Mouse (Mus musculus): ENCODE measurements around the gene Kremen2. TPM values are rescaled to one million over a fixed set of nuclear protein-coding genes. Genes with fewer than 3 reads are reported as not detected.
"Not testable (repeated sequence)": the region's sequence is repeated elsewhere in the genome, so short reads cannot be mapped to it uniquely, and the experiment has no call there.

Gene Kremen2
- polyA plus RNA-seq, 1 experiment from 2014 or later, result 0.25 TPM

DNA sequence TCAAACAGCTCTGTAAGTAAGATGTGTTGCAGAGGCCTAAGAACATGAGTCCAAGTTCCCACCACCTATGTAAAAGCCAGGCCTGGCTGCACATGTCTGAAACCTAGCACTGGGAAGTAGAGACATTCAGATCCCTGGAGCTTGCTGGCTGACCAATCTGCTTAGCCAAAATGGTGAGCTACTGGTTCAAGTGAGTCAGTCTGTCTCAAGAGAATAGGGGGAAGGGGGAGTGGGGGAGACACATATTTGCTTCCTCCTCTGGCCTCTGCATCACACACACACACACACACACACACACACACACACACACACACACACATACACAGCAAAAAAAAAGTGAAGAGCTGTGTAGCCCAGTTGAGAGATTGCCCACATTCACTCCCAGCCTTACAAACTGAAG, 37.7 kb upstream of the Kremen2 start:
- no peaks in the 10 kb centered on the region for H3K27me3 ChIP-seq (ENCODE audit: control insufficient read depth, insufficient read depth, low read depth, low read length)
- H3K4me2 ChIP-seq (ENCODE audit: low read depth, low read length), result no peak overlapping the region
- H3K9me3 ChIP-seq (ENCODE audit: control insufficient read depth, low read length), result no peaks in the 10 kb centered on the region
- peaks cover 6% of the 10 kb centered on the region for H3K4me1 ChIP-seq (replicated peaks; ENCODE audit: control insufficient read depth, insufficient read depth, low read length)
- H3K4me3 ChIP-seq (ENCODE audit: low read length), result no peak overlapping the region
- no peak for ATAC-seq (ENCODE audit: low read depth)
- no peaks in the 10 kb centered on the region for H3K36me3 ChIP-seq (ENCODE audit: control insufficient read depth, insufficient read depth, low read length)
- no peak overlapping the region for H3K9ac ChIP-seq (ENCODE audit: low read length)
- H3K27ac ChIP-seq (ENCODE audit: low read length), result no peak overlapping the region

DNA sequence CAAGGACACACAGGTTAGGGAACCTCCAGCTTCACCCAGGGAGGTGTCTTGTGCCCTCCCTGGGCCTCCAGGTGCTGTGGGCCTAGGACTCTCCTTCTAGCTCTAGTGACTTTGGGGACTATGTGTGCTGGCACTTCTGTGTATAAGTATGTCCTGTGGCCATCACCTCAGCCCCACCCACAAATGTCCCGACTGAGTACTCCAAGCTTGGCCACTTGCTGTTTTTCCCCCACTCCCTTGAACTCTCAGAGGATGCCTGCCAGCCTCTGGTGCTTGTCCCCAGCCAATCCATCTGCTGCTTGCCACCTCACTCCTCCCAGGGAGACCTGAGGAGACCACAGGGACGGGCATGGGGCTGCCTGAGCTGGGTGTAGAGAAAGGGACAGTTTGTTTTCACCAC, 32.8 kb upstream of the Kremen2 start:
- no peak overlapping the region for H3K27ac ChIP-seq (ENCODE audit: low read length)
- H3K4me2 ChIP-seq (ENCODE audit: low read depth, low read length), result no peak overlapping the region
- no peaks in the 10 kb centered on the region for H3K9me3 ChIP-seq (ENCODE audit: control insufficient read depth, low read length)
- H3K4me1 ChIP-seq (replicated peaks; ENCODE audit: control insufficient read depth, insufficient read depth, low read length), result 0 out of 2 replicates have a peak, but pooled peaks cover 2% of the 10 kb centered on the region
- H3K36me3 ChIP-seq (ENCODE audit: control insufficient read depth, insufficient read depth, low read length), result no peaks in the 10 kb centered on the region
- H3K9ac ChIP-seq (ENCODE audit: low read length), result 0 out of 2 replicates have a peak overlapping the region, but pooled peaks have one; percentile 28
- ATAC-seq (ENCODE audit: low read depth), result no peak
- H3K4me3 ChIP-seq (ENCODE audit: low read length), result no peak overlapping the region
- 43% methylated on average over 2 of the region's 2 CpGs for WGBS
- H3K27me3 ChIP-seq (ENCODE audit: control insufficient read depth, insufficient read depth, low read depth, low read length), result no peaks in the 10 kb centered on the region

DNA sequence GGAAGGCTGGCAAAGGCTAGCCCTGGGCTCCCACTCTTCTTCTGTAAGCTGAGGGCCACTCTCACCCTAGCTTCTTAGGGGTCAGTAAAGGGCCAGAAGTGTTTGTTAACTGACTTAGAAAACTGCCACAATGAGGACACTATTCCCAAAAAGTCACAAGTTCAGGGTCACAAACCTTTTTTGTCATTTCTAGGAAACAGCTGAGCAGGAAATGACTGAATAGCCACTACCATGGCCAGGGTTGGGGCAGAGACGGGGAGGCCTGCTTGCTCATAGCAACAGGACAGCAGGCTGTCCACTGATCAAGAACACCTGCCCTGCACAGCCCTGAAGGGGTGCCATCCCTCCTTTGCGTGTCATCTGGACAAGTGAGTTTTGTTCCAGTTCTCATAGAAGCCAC, 31.5 kb upstream of the Kremen2 start:
- H3K4me2 ChIP-seq (ENCODE audit: low read depth, low read length), result no peak overlapping the region
- H3K36me3 ChIP-seq (ENCODE audit: control insufficient read depth, insufficient read depth, low read length), result no peaks in the 10 kb centered on the region
- H3K27me3 ChIP-seq (ENCODE audit: control insufficient read depth, insufficient read depth, low read depth, low read length), result no peaks in the 10 kb centered on the region
- H3K9me3 ChIP-seq (ENCODE audit: control insufficient read depth, low read length), result no peaks in the 10 kb centered on the region
- no peak overlapping the region for H3K4me3 ChIP-seq (ENCODE audit: low read length)
- no peak overlapping the region for H3K27ac ChIP-seq (ENCODE audit: low read length)
- H3K9ac ChIP-seq (ENCODE audit: low read length), result no peak overlapping the region
- WGBS, result 62% methylated on average over 2 of the region's 2 CpGs
- H3K4me1 ChIP-seq (replicated peaks; ENCODE audit: control insufficient read depth, insufficient read depth, low read length), result 0 out of 2 replicates have a peak, but pooled peaks cover 2% of the 10 kb centered on the region
- no peak for ATAC-seq (ENCODE audit: low read depth)

DNA sequence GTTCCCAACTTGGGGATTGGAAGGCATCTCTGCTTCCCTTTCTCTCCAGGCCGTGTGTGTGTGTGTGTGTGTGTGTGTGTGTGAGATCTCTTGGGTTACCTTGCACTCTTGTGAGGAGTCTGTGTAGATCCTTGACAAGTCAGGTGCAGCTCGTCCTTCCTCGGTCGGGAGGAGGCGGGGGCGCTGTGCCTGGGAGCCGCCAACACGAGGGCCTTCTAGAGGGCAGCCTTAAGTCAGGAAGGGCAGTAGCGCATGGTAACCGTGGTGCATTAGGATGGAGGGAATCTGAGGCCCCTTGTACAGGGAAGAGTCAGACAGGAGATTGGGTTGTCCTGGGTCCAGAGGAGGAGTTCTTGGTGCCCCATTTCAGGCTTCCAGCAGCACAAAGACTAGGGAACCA, 30.6 kb upstream of the Kremen2 start:
- Histone ChIP-seq H3K9me3 (ENCODE audit: control insufficient read depth, low read length) (no peaks in the 10 kb centered on the region), H3K9ac (ENCODE audit: low read length) (no peak overlapping the region), H3K4me1 (replicated peaks; ENCODE audit: control insufficient read depth, insufficient read depth, low read length) (peaks cover 2% of the 10 kb centered on the region; the same call in 1 of the 2 replicates), H3K36me3 (ENCODE audit: control insufficient read depth, insufficient read depth, low read length) (no peaks in the 10 kb centered on the region), H3K27me3 (ENCODE audit: control insufficient read depth, insufficient read depth, low read depth, low read length) (no peaks in the 10 kb centered on the region), H3K4me2 (ENCODE audit: low read depth, low read length) (no peak overlapping the region), H3K27ac (ENCODE audit: low read length) (no peak overlapping the region), H3K4me3 (ENCODE audit: low read length) (no peak overlapping the region)
- WGBS, result 61% methylated on average over 10 of the region's 10 CpGs
- no peak for ATAC-seq (ENCODE audit: low read depth)

DNA sequence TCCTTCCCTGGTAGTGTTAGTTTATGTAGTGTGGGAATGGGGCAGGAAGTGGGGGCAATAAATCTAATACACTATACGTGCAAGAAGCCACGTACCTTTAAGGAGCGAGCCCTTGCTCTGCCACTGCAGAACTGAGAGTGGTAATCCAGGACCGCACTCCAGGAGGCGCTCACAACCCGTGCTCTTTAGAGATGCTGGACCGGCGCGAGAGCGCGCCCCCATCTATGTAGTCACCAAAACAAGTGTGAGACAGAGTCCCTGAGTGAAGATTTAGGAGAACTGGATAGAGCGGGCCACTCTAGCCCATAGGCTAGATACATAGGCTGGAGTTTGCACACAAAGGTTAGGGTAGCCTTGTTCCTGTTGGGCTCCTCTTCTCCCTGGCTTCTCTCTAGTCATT, 28.5 kb upstream of the Kremen2 start:
- Histone ChIP-seq H3K36me3 (ENCODE audit: control insufficient read depth, insufficient read depth, low read length) (no peaks in the 10 kb centered on the region), H3K27me3 (ENCODE audit: control insufficient read depth, insufficient read depth, low read depth, low read length) (no peaks in the 10 kb centered on the region), H3K27ac (ENCODE audit: low read length) (no peak overlapping the region), H3K4me3 (ENCODE audit: low read length) (no peak overlapping the region), H3K9me3 (ENCODE audit: control insufficient read depth, low read length) (no peaks in the 10 kb centered on the region), H3K4me2 (ENCODE audit: low read depth, low read length) (peak overlapping the region; percentile 24; the same call in 1 of the 2 replicates), H3K9ac (ENCODE audit: low read length) (no peak overlapping the region), H3K4me1 (replicated peaks; ENCODE audit: control insufficient read depth, insufficient read depth, low read length) (peaks cover 7% of the 10 kb centered on the region)
- WGBS, result 4% methylated on average over 12 of the region's 12 CpGs
- peak; percentile 66 for ATAC-seq (ENCODE audit: low read depth)

DNA sequence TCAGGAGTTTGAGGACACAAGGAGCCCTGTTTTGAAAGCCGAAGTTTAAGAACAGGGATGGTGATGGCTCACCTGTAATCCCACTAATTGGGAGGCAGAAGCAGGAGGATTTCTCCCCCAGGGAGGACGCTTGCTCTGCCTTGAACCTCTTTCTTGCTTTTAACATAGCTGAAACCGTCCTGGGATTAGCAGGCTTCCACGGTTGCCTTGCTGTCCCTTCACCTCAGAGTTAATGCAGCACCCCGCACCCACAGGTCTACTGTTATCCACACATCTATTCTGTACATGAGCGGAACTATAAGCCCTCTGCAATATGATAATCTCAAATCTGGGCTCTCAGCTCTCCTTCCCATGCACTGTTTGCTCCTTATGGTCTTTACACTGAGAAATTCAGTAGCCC, 28.0 kb upstream of the Kremen2 start:
- Histone ChIP-seq H3K27me3 (ENCODE audit: control insufficient read depth, insufficient read depth, low read depth, low read length) (no peaks in the 10 kb centered on the region), H3K4me2 (ENCODE audit: low read depth, low read length) (no peak overlapping the region), H3K9ac (ENCODE audit: low read length) (no peak overlapping the region), H3K27ac (ENCODE audit: low read length) (no peak overlapping the region), H3K36me3 (ENCODE audit: control insufficient read depth, insufficient read depth, low read length) (no peaks in the 10 kb centered on the region), H3K4me1 (replicated peaks; ENCODE audit: control insufficient read depth, insufficient read depth, low read length) (peaks cover 7% of the 10 kb centered on the region), H3K9me3 (ENCODE audit: control insufficient read depth, low read length) (no peaks in the 10 kb centered on the region), H3K4me3 (ENCODE audit: low read length) (no peak overlapping the region)
- WGBS, result 55% methylated on average over 6 of the region's 6 CpGs
- ATAC-seq (ENCODE audit: low read depth), result no peak

DNA sequence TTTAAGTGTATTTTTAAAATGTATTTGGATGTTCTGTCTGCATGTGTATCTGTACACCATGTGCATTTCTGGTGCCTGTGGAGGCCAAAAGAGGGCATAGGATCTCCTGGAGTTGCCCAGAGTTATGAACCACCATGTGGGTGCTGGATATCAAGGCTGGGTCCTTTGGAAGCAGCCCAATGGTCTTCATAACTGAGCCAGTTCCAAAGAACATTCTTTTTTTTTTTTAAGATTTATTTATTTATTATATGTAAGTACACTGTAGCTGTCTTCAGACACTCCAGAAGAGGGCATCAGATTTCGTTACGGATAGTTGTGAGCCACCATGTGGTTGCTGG, 26.6 kb upstream of the Kremen2 start:
- H3K27ac ChIP-seq (ENCODE audit: low read length); H3K27me3 ChIP-seq (ENCODE audit: control insufficient read depth, insufficient read depth, low read depth, low read length); H3K9ac ChIP-seq (ENCODE audit: low read length); H3K4me3 ChIP-seq (ENCODE audit: low read length); H3K4me1 ChIP-seq (replicated peaks; ENCODE audit: control insufficient read depth, insufficient read depth, low read length); ATAC-seq (ENCODE audit: low read depth); H3K36me3 ChIP-seq (ENCODE audit: control insufficient read depth, insufficient read depth, low read length); H3K9me3 ChIP-seq (ENCODE audit: control insufficient read depth, low read length); H3K4me2 ChIP-seq (ENCODE audit: low read depth, low read length): not testable (repeated sequence)
- WGBS, result 48% methylated on average over 2 of the region's 2 CpGs

DNA sequence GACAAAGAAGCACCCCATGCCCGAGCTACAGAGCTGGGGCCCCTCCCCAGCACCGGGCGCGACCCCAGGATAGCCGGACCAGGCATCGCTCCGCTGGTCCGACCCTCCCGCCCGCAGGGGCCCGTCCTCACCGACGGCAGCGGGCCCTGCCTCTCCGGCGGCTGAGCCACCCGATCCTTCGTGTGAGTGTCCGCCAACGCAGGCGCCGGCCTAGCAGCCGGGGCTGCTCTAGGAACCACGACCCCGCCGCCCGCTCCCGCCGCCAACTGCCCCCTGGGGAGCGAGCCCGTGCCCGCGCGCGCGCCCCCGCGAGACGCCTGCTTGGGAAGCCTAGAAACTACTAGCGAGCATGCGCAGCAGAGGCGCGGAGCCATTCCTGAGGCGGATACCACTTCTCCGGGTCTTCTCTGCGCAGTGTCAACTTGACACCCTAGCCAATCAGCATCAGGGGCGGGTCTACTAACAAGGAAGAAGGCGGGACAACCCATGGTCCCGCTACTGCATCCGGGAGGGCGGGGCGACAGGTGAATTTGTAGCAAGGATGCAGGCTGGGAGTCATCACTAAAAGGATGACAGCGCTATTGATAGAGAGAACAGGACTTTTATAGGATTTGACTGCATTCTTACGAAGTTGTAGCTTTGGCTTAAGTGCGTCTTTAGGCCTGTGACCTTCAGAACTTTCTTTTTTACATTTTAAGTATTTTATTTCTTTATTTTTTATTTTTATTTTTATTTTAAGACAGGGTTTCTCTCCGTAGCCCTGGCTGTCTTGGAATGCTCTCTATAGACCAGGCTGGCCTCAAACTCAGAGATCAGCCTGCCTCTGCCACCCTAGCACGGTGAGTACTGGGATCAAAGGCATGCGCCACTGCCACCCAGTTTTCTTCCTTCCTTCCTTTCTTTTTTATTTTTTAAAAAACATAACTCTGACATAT, 25.9 kb upstream of the Kremen2 start, which contains the start of gene Flywch1:
Gene Flywch1 (minus strand): TSS at position 319 of the 935 bp plus-strand sequence.
- WGBS, result 3% methylated on average over 52 of the region's 58 CpGs
- H3K4me2 ChIP-seq (ENCODE audit: low read depth, low read length), result peak within 1 kb of the TSS; percentile 90
- peak within 1 kb of the TSS; percentile 97 for H3K4me3 ChIP-seq (ENCODE audit: low read length)
- peak within 1 kb of the TSS; percentile 97 for H3K9ac ChIP-seq (ENCODE audit: low read length)
- peak; percentile 99 for ATAC-seq (ENCODE audit: low read depth)
- peak within 1 kb of the TSS; percentile 69 for H3K27ac ChIP-seq (ENCODE audit: low read length)
- H3K4me1 ChIP-seq (replicated peaks; ENCODE audit: control insufficient read depth, insufficient read depth, low read length), result peaks cover 7% of the 10 kb centered on the region
- H3K36me3 ChIP-seq (ENCODE audit: control insufficient read depth, insufficient read depth, low read length), result peaks cover 3% of the 10 kb centered on the region; the same call in 1 of the 2 replicates
- no peaks in the 10 kb centered on the region for H3K9me3 ChIP-seq (ENCODE audit: control insufficient read depth, low read length)
- H3K27me3 ChIP-seq (ENCODE audit: control insufficient read depth, insufficient read depth, low read depth, low read length), result no peaks in the 10 kb centered on the region

DNA sequence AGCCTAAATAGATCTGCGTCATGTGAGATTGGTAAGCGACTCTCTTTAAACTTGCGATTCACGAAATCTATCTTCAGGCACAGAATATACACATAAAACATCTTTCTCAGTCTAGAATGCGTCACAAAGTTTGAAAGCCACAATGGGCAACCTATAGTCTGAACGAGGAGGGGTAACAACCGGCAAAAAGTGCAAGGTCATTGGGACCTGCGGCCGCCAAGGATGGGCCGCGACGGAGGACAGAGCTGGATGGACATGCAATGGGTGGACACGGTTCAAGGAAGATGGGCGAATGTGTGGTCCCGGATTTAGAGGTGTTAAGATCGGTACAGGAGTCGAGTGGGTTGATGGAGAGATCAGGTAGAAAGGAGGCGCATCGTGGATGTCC, 25.3 kb upstream of the Kremen2 start:
- H3K27me3 ChIP-seq (ENCODE audit: control insufficient read depth, insufficient read depth, low read depth, low read length), result no peaks in the 10 kb centered on the region
- peaks cover 3% of the 10 kb centered on the region; the same call in 1 of the 2 replicates for H3K36me3 ChIP-seq (ENCODE audit: control insufficient read depth, insufficient read depth, low read length)
- H3K4me2 ChIP-seq (ENCODE audit: low read depth, low read length), result peak overlapping the region; percentile 90
- under 1% methylated on average over 19 of the region's 19 CpGs for WGBS
- H3K27ac ChIP-seq (ENCODE audit: low read length), result peak overlapping the region; percentile 69
- peak overlapping the region; percentile 97 for H3K9ac ChIP-seq (ENCODE audit: low read length)
- no peaks in the 10 kb centered on the region for H3K9me3 ChIP-seq (ENCODE audit: control insufficient read depth, low read length)
- peak overlapping the region; percentile 97 for H3K4me3 ChIP-seq (ENCODE audit: low read length)
- peak; percentile 28 for ATAC-seq (ENCODE audit: low read depth)
- peaks cover 7% of the 10 kb centered on the region for H3K4me1 ChIP-seq (replicated peaks; ENCODE audit: control insufficient read depth, insufficient read depth, low read length)

All from lung, embryonic 16.5 days (tissue).